Mouse (Mus musculus): ENCODE data around the gene Pknox2.

Gene Pknox2

GRCm38 (mm10) chr9:37044165-37044564 is 103.0 kb downstream of the Pknox2 start:
- no peak for DNase-seq

GRCm38 (mm10) chr9:37038859-37039258 is 108.3 kb downstream of the Pknox2 start:
- DNase-seq, result no peak

- DNase-seq, result no peak
Measured at GRCm38 (mm10) chr9:37038445-37038844, 108.8 kb downstream of the Pknox2 start.

- DNase-seq, result no peak
Measured at GRCm38 (mm10) chr9:37037405-37037804, 109.8 kb downstream of the Pknox2 start.

- no peak for DNase-seq
Measured at GRCm38 (mm10) chr9:37035248-37035647, 112.0 kb downstream of the Pknox2 start.

- DNase-seq, result no peak
Measured at GRCm38 (mm10) chr9:37034316-37034715, 112.9 kb downstream of the Pknox2 start.

GRCm38 (mm10) chr9:37030347-37031213 is 116.6 kb downstream of the Pknox2 start:
- no peak for DNase-seq

GRCm38 (mm10) chr9:37029811-37030346 is 117.3 kb downstream of the Pknox2 start:
- no peak for DNase-seq

- DNase-seq, result no peak
Measured at GRCm38 (mm10) chr9:37027825-37028575, 119.2 kb downstream of the Pknox2 start.

GRCm38 (mm10) chr9:37025913-37026312 is 121.3 kb downstream of the Pknox2 start:
- no peak for DNase-seq

GRCm38 (mm10) chr9:37021586-37022230 is 125.5 kb downstream of the Pknox2 start:
- DNase-seq, result no peak

GRCm38 (mm10) chr9:37018154-37018553 is 129.1 kb downstream of the Pknox2 start:
- DNase-seq, result no peak

- DNase-seq, result no peak
Measured at GRCm38 (mm10) chr9:37017169-37017568, 130.0 kb downstream of the Pknox2 start.

GRCm38 (mm10) chr9:37016165-37016564 is 131.0 kb downstream of the Pknox2 start:
- no peak for DNase-seq

- no peak for DNase-seq
Measured at GRCm38 (mm10) chr9:37013565-37013964, 133.6 kb downstream of the Pknox2 start.

- no peak for DNase-seq
Measured at GRCm38 (mm10) chr9:37008090-37008489, 139.1 kb downstream of the Pknox2 start.

GRCm38 (mm10) chr9:37004676-37005075 is 142.5 kb downstream of the Pknox2 start:
- no peak for DNase-seq

- no peak for DNase-seq
Measured at GRCm38 (mm10) chr9:37001935-37002535, 145.2 kb downstream of the Pknox2 start.

- DNase-seq, result no peak
Measured at GRCm38 (mm10) chr9:36999393-36999792, 147.8 kb downstream of the Pknox2 start.

- no peak for DNase-seq
Measured at GRCm38 (mm10) chr9:36990626-36991368, 156.4 kb downstream of the Pknox2 start.

GRCm38 (mm10) chr9:36989991-36990390 is 157.2 kb downstream of the Pknox2 start:
- no peak for DNase-seq

- no peak for DNase-seq
Measured at GRCm38 (mm10) chr9:36985233-36985632, 162.0 kb downstream of the Pknox2 start.

Measured in thymus, postnatal 4 days (tissue).